Mouse (Mus musculus): ENCODE results near the gene Dok3. TPM values are rescaled to one million over a fixed set of nuclear protein-coding genes. Genes with fewer than 3 reads are reported as not detected.
A peak's percentile ranks its signal among the peaks of the same experiment; 100 is the strongest.
"Not testable (repeated sequence)": the region's sequence is repeated elsewhere in the genome, so short reads cannot be mapped to it uniquely, and the experiment has no call there.

Gene Dok3
- polyA plus RNA-seq, 1 experiment from 2014 or later = 2.4 TPM

GRCm38 (mm10) chr13:55570286-55570973 is 41.3 kb upstream of the Dok3 start:
- no peaks in the 10 kb centered on the region; the same call in 1 of the 2 replicates for H3K9me3 ChIP-seq (ENCODE audit: control insufficient read depth, low read depth, low read length)
- peak; percentile 57 for ATAC-seq (ENCODE audit: insufficient number of reproducible peaks, insufficient read depth, low FRiP score, low read depth)
- H3K9ac ChIP-seq (replicated peaks; ENCODE audit: low read depth, low read length) = peak overlapping the region; percentile 95
- WGBS = under 1% methylated on average over 47 of the region's 47 CpGs
- H3K27me3 ChIP-seq (ENCODE audit: control insufficient read depth, insufficient read depth, low read length) = no peaks in the 10 kb centered on the region
- peak overlapping the region; percentile 92 for H3K4me2 ChIP-seq (replicated peaks; ENCODE audit: low read depth, low read length)
- H3K36me3 ChIP-seq (ENCODE audit: control insufficient read depth, insufficient read depth, low read length) = peaks cover 3% of the 10 kb centered on the region
- H3K4me1 ChIP-seq (ENCODE audit: control insufficient read depth, insufficient read depth, low read length) = peaks cover 13% of the 10 kb centered on the region
- H3K27ac ChIP-seq (ENCODE audit: low read length) = peak overlapping the region; percentile 88
- peak overlapping the region; percentile 88 for H3K4me3 ChIP-seq (ENCODE audit: low read depth, low read length)

- H3K9ac ChIP-seq (replicated peaks; ENCODE audit: low read depth, low read length) = peak overlapping the region; percentile 95
- H3K36me3 ChIP-seq (ENCODE audit: control insufficient read depth, insufficient read depth, low read length) = peaks cover 3% of the 10 kb centered on the region
- H3K4me1 ChIP-seq (ENCODE audit: control insufficient read depth, insufficient read depth, low read length) = peaks cover 13% of the 10 kb centered on the region
- peak overlapping the region; percentile 55 for H3K27ac ChIP-seq (ENCODE audit: low read length)
- peak overlapping the region; percentile 88 for H3K4me3 ChIP-seq (ENCODE audit: low read depth, low read length)
- no peak; the same call in 1 of the 2 replicates for ATAC-seq (ENCODE audit: insufficient number of reproducible peaks, insufficient read depth, low FRiP score, low read depth)
- peak overlapping the region; percentile 92 for H3K4me2 ChIP-seq (replicated peaks; ENCODE audit: low read depth, low read length)
- 1% methylated on average over 16 of the region's 16 CpGs for WGBS
- no peaks in the 10 kb centered on the region for H3K27me3 ChIP-seq (ENCODE audit: control insufficient read depth, insufficient read depth, low read length)
- H3K9me3 ChIP-seq (ENCODE audit: control insufficient read depth, low read depth, low read length) = no peaks in the 10 kb centered on the region; the same call in 1 of the 2 replicates
Observed at GRCm38 (mm10) chr13:55569726-55570285, 40.7 kb upstream of the Dok3 start.

- H3K4me2 ChIP-seq (replicated peaks; ENCODE audit: low read depth, low read length); H3K9me3 ChIP-seq (ENCODE audit: control insufficient read depth, low read depth, low read length); H3K4me3 ChIP-seq (ENCODE audit: low read depth, low read length); H3K36me3 ChIP-seq (ENCODE audit: control insufficient read depth, insufficient read depth, low read length); H3K27me3 ChIP-seq (ENCODE audit: control insufficient read depth, insufficient read depth, low read length); ATAC-seq (ENCODE audit: insufficient number of reproducible peaks, insufficient read depth, low FRiP score, low read depth); H3K9ac ChIP-seq (replicated peaks; ENCODE audit: low read depth, low read length); H3K27ac ChIP-seq (ENCODE audit: low read length): not testable (repeated sequence)
- WGBS = 82% methylated on average over 4 of the region's 4 CpGs
- peaks cover 13% of the 10 kb centered on the region for H3K4me1 ChIP-seq (ENCODE audit: control insufficient read depth, insufficient read depth, low read length)
Observed at GRCm38 (mm10) chr13:55568524-55568923, 39.4 kb upstream of the Dok3 start.

- no peak for ATAC-seq (ENCODE audit: insufficient number of reproducible peaks, insufficient read depth, low FRiP score, low read depth)
- Histone ChIP-seq H3K4me1 (ENCODE audit: control insufficient read depth, insufficient read depth, low read length) (peaks cover 13% of the 10 kb centered on the region), H3K9ac (replicated peaks; ENCODE audit: low read depth, low read length) (no peak overlapping the region), H3K4me3 (ENCODE audit: low read depth, low read length) (no peak overlapping the region), H3K9me3 (ENCODE audit: control insufficient read depth, low read depth, low read length) (no peaks in the 10 kb centered on the region), H3K4me2 (replicated peaks; ENCODE audit: low read depth, low read length) (no peak overlapping the region), H3K27me3 (ENCODE audit: control insufficient read depth, insufficient read depth, low read length) (no peaks in the 10 kb centered on the region), H3K36me3 (ENCODE audit: control insufficient read depth, insufficient read depth, low read length) (peaks cover 6% of the 10 kb centered on the region), H3K27ac (ENCODE audit: low read length) (no peak overlapping the region)
- 82% methylated on average over 2 of the region's 2 CpGs for WGBS
Observed at GRCm38 (mm10) chr13:55567949-55568348, 38.9 kb upstream of the Dok3 start.

GRCm38 (mm10) chr13:55567001-55567400 is 37.9 kb upstream of the Dok3 start:
- H3K4me1 ChIP-seq (ENCODE audit: control insufficient read depth, insufficient read depth, low read length) = peaks cover 13% of the 10 kb centered on the region
- H3K36me3 ChIP-seq (ENCODE audit: control insufficient read depth, insufficient read depth, low read length) = peaks cover 6% of the 10 kb centered on the region
- H3K27me3 ChIP-seq (ENCODE audit: control insufficient read depth, insufficient read depth, low read length) = no peaks in the 10 kb centered on the region
- H3K4me2 ChIP-seq (replicated peaks; ENCODE audit: low read depth, low read length) = no peak overlapping the region
- no peak for ATAC-seq (ENCODE audit: insufficient number of reproducible peaks, insufficient read depth, low FRiP score, low read depth)
- H3K9me3 ChIP-seq (ENCODE audit: control insufficient read depth, low read depth, low read length) = no peaks in the 10 kb centered on the region
- no peak overlapping the region for H3K27ac ChIP-seq (ENCODE audit: low read length)
- whole genome bisulfite sequencing = 85% methylated on average over 6 of the region's 6 CpGs
- H3K9ac ChIP-seq (replicated peaks; ENCODE audit: low read depth, low read length) = no peak overlapping the region
- H3K4me3 ChIP-seq (ENCODE audit: low read depth, low read length) = no peak overlapping the region

GRCm38 (mm10) chr13:55563266-55563879 is 34.3 kb upstream of the Dok3 start:
- no peak overlapping the region for H3K27ac ChIP-seq (ENCODE audit: low read length)

GRCm38 (mm10) chr13:55557499-55557898 is 28.4 kb upstream of the Dok3 start:
- Histone ChIP-seq H3K9me3 (ENCODE audit: control insufficient read depth, low read depth, low read length) (no peaks in the 10 kb centered on the region), H3K4me3 (ENCODE audit: low read depth, low read length) (no peak overlapping the region), H3K4me2 (replicated peaks; ENCODE audit: low read depth, low read length) (no peak overlapping the region), H3K27me3 (ENCODE audit: control insufficient read depth, insufficient read depth, low read length) (no peaks in the 10 kb centered on the region), H3K4me1 (ENCODE audit: control insufficient read depth, insufficient read depth, low read length) (no peaks in the 10 kb centered on the region), H3K9ac (replicated peaks; ENCODE audit: low read depth, low read length) (no peak overlapping the region), H3K27ac (ENCODE audit: low read length) (no peak overlapping the region), H3K36me3 (ENCODE audit: control insufficient read depth, insufficient read depth, low read length) (peaks cover 26% of the 10 kb centered on the region)
- no peak for ATAC-seq (ENCODE audit: insufficient number of reproducible peaks, insufficient read depth, low FRiP score, low read depth)
- WGBS = 82% methylated on average over 6 of the region's 6 CpGs

More at GRCm38 (mm10) chr13:55563266-55563879, 34.3 kb upstream of the Dok3 start:
- peaks cover 9% of the 10 kb centered on the region for H3K36me3 ChIP-seq (ENCODE audit: control insufficient read depth, insufficient read depth, low read length)
- no peak overlapping the region for H3K4me3 ChIP-seq (ENCODE audit: low read depth, low read length)
- H3K27me3 ChIP-seq (ENCODE audit: control insufficient read depth, insufficient read depth, low read length) = no peaks in the 10 kb centered on the region
- H3K4me2 ChIP-seq (replicated peaks; ENCODE audit: low read depth, low read length) = no peak overlapping the region
- no peak overlapping the region for H3K9ac ChIP-seq (replicated peaks; ENCODE audit: low read depth, low read length)
- no peaks in the 10 kb centered on the region for H3K9me3 ChIP-seq (ENCODE audit: control insufficient read depth, low read depth, low read length)
- H3K4me1 ChIP-seq (ENCODE audit: control insufficient read depth, insufficient read depth, low read length) = 0 out of 2 replicates have a peak, but pooled peaks cover 3% of the 10 kb centered on the region
- no peak for ATAC-seq (ENCODE audit: insufficient number of reproducible peaks, insufficient read depth, low FRiP score, low read depth)
- WGBS = 78% methylated on average over 7 of the region's 7 CpGs

- 92% methylated on average over 9 of the region's 9 CpGs for WGBS
- no peak overlapping the region for H3K27ac ChIP-seq (ENCODE audit: low read length)
- no peaks in the 10 kb centered on the region for H3K4me1 ChIP-seq (ENCODE audit: control insufficient read depth, insufficient read depth, low read length)
- no peak for ATAC-seq (ENCODE audit: insufficient number of reproducible peaks, insufficient read depth, low FRiP score, low read depth)
- H3K36me3 ChIP-seq (ENCODE audit: control insufficient read depth, insufficient read depth, low read length) = peaks cover 39% of the 10 kb centered on the region
- no peaks in the 10 kb centered on the region for H3K27me3 ChIP-seq (ENCODE audit: control insufficient read depth, insufficient read depth, low read length)
- H3K4me3 ChIP-seq (ENCODE audit: low read depth, low read length) = no peak overlapping the region
- no peaks in the 10 kb centered on the region for H3K9me3 ChIP-seq (ENCODE audit: control insufficient read depth, low read depth, low read length)
- H3K9ac ChIP-seq (replicated peaks; ENCODE audit: low read depth, low read length) = no peak overlapping the region
- no peak overlapping the region for H3K4me2 ChIP-seq (replicated peaks; ENCODE audit: low read depth, low read length)
Observed at GRCm38 (mm10) chr13:55555921-55556320, 26.8 kb upstream of the Dok3 start.

All from stomach, embryonic 14.5 days (tissue).